Mouse (Mus musculus) inflammation-experienced regulatory T-cells, adult 6 months (primary cell): Measurements from ENCODE around the gene Epb41l4b. TPM values are rescaled to one million over a fixed set of nuclear protein-coding genes. Genes with fewer than 3 reads are reported as not detected.

Experiments
- ATAC-seq: one replicate; pipeline ENCODE4 v1.8.0; 2017
- polyA plus RNA-seq, 3 experiments: library from polyadenylated mRNA; unstranded; fragments of 100-300 nt; shearing (Covaris generic); gene quantifications; one replicate each; pipeline ENCODE4 v1.2.1; 2017

The Epb41l4b gene
- not detected for polyA plus RNA-seq

DNA sequence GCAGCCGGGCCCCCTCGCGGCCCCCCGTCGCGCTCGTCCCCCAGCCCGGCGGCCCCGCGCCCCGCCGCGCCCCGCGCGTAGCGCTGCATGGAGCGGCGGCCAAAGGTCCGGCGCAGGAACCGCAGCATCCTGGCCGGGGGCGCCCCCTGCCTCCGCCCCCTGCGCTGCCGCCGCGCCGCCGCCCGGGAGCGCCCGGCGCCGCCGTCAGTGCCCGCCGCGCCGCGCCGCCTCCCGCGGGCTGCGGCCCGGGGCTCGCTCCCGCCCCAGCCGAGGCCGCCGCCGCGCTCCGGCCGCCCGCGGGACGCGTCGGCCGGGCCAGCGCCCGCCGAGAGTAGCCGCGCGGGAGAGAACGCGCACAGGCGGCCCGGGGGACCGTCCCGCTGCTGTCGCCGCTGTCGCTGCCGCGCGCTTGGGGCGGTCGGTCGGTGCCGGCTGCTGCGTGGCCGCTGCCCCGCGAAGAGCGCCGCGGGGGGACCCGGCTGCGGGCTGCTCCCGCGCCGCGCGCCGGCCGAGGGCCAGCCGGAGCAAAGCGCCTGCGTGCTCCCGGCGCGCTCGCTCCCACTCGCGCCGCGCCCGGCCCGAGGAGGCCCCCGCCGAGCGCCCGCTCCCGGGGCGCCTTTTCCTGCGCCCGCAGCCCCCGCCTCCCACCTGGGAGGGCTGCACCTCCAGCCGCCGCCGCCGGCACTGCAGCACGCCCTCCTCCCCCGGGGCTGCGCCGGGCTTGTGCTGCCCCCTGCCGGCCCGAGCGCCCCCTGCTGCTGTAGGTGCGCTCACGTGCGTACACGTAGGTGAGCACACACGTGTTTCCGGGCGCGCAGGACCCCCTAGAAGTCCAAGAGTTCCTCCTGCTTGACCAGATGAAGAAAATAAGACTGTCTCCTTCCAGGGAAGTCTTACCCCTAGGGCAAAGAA is at the start of gene Epb41l4b:
TSS of gene Epb41l4b (minus strand) at position 412 of the 912 bp plus-strand sequence.
- peak; percentile 75 for ATAC-seq

DNA sequence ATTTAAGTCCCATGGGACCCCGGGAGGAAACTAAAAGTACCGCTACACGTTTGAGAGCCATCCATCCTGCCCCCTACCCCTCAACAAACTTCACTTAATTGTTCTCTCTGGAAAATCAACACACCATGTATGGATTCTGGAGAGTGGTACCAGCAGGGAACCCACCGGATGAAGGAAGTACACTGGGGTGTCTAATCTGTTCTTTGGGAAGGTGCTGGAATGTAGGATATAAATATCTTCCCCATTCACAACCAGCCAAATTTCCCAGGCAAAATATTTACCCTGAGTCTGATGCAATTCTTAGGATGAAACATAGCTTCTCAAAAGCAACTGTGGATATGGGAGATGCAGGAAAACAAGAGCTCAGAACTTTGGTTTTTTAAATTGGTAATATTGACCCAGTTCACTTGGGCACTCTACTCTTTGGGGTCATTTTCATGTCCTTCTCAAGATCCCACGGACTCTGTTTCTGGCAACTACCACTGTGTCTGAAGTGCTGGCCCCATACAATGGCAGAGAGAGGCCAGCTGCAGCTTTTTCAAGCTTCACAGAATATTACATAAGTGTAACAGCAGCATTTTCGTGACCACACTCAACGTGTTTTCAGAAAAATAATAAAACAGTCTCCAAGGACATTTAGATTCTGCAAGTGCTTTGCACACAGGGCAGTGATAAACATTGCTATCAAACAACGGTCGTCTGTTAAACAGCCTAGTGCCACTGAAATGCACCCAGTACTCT is 48.5 kb upstream of the Epb41l4b start:
- no peak for ATAC-seq

DNA sequence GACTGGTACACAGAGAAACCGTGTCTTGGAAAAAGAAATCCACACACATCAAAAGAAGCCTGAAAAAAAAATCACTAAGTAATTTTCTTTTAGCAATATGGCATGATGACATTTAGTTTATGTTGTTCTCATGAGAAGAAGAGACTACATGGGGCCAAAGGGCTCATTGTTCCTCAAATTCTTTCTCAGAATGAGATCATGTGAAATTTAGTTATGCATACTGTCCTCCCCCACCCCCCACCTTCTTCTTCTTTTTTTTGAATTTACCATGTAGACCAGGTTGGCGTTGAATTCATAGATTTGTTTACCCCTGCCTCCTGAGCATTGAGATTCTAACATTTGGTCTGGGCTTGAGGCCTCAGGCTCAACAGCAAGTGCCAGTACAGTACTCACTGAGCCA is 46.6 kb upstream of the Epb41l4b start:
- ATAC-seq = no peak

DNA sequence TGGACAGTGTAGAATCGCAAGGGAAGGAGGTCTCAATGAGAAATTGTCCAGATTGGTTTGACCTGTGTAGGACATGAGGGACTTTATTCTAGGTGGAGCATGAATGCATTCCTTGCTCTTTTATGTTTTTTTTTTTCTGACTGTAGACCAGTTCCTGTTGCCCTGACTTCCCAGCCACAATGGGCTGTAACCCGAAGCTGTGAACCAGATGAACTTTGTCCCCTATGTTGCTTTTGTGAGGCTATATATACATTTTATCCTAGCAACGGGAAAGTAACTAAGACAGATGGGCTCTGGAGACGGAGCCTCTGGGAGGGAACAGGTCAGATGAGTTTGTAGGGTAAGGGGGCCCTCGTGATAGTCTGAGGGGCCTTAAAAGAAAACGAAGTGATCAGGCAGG is 42.8 kb upstream of the Epb41l4b start:
- ATAC-seq = no peak

DNA sequence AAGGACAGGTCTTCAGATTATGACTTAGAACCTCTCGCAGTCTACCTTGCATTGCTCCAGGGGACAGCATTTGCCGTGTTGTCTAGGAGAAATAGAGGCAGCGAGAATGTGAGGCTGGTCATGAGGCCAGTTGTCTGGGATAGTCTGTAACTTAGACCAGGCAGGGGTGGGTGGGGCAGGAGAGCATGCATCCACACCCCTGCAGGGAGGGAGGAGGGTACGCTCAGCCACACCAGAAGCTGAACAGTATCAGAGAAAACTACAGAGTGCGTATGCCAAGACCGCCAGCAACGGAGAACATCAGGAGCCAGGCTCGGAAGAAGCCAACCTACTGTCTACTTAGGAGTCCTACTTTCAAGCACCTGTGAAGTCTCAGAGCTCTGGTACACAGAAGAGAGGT is 42.2 kb upstream of the Epb41l4b start:
- no peak for ATAC-seq

DNA sequence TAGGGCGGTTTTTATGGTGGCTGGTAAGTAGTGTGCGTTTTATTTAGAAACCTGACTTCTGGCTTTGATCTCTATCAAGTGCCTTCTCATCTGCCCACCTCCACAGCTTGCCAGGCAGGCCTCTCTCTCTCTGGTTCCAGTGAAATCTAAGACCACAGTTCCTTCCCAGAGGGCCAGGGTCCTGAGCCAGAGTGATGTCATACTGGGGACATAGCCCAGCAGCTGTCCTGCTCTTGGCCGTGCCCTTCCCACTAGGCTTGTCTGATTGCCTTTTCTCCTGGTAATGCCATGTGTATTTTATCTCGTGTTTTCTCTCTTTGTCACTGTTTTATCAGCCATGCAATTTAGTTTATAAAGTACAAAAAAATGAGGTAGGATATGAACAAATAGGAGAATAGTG is 40.3 kb upstream of the Epb41l4b start:
- no peak for ATAC-seq

DNA sequence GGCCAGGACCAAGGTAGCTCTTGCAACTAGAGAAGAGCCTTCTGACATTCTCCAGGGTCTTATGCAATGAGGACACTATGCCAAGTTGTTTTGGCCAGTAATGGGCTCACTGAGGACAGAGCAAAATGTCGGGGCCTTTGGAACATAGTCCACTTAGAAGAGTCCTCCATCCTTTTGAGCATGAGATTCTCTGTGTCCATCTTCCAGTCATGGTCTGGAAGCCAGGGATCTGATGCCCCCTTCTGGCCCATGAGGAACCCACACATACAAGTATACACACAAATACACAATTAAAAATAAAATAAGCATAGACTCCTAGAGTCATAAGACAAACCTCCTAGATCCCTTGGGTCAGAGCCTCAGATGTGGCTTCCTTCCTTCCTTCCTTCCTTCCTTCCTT is 38.3 kb upstream of the Epb41l4b start:
- ATAC-seq = no peak

DNA sequence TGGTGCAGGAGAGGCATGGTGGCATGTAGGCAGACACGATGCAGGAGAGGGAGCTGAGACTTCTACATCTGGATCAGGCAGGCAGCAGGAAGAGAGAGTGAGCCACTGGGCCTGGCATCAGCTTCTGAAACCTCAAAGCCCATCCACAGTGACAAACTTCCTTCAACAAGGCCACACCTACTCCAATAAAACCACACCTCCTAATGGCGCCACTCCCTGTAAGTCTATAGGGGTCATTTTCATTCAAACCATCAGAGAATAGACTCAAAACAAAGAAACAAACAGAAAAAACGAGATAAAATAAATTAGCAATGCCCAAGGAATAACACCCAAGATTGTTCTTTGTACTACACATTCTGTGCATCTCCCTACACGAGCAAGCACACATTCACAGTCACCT is 35.6 kb upstream of the Epb41l4b start:
- ATAC-seq = no peak

DNA sequence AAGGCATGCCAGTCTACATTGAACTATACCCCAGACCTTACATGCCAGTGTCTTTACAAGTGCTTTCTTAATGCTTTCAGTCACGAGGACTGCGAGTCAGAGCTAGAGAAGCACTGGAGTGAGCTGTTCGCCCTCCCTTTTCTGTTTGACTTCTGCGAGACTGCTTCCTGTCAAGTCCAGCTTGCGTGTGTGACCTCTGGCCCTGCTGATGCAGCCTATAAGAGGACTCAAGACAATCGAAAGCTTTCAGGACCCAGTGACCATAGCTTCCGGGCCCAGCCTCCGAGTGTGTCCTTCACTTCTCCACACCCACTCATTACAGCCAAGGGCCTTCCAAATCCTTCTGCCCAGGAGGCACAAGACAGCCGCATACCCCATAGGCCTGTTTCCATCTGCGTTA is 32.1 kb upstream of the Epb41l4b start:
- no peak for ATAC-seq

DNA sequence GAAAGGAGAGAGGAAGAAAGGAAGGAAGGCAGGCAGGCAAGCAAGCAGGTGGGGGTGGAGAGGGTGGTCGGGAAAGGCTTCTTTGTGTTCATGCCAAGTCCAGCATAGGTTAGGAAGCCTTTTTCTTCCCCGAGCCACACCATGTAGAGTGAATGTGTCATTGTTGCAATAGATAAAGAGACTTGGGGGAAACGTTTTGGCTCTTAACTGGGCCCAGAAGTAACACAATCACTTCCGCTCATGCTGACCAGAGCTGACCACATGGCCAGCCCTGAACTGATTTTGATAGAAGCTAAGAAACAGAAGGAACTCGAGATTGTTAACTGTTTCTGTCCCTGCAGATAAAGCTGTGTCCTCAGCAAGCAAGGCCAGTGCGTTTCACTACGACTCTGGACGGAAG is 29.6 kb upstream of the Epb41l4b start:
- ATAC-seq = no peak

DNA sequence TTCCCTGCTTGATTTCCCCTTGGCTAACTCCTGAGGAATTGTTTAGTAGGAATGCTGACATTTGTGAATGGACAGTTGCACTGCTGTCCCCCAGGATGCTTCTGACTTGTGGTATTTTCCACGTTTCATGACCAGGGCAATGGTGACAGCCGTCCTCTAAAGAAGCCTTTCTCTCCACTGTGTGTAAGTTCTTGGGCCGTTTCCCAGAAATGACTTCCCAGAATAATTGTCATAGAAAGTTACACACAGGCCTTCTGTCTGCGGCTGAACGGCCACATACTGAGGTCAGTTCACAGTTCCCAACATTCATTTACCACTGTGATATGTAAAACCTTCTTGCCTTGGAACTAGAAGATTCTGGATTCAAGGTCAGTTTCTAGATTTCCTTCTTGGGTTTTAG is 28.6 kb upstream of the Epb41l4b start:
- ATAC-seq = no peak

DNA sequence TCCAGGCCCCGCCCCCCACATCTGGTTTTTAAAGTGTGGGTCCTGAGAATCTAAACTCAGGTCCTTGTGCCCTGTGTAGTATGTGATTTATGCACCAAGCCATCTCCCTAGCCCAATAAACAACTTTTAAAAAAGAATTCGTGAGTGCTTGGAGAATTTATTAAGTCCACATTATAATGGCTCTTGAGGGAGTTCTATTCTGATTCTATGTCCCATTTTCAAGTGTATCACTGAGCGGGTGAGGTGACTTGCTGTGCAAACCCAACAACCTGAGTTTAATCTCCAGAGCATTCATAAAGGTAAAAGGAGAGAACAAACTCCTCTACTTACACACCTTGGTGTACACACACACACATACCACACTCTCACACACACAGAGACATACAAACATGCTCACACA is 25.4 kb upstream of the Epb41l4b start:
- no peak for ATAC-seq

DNA sequence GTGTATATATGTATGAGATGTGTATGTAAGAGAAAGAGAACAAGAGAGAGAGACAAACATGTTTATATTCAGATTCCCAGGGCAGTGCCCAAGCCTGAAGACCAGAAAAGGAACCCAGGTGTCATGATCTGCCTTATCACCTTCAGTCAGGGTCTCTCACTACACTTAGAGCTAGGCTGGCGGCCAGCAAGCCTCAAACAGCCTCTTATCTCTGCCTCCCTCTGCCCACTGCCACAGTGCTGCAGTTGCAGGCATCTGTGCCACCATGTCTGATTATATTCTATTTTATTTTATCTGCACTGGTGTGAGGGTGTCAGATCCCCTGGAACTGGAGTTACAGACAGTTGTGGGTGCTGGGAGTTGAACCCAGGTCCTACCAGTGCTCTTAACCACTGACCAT is 25.0 kb upstream of the Epb41l4b start:
- ATAC-seq = no peak

DNA sequence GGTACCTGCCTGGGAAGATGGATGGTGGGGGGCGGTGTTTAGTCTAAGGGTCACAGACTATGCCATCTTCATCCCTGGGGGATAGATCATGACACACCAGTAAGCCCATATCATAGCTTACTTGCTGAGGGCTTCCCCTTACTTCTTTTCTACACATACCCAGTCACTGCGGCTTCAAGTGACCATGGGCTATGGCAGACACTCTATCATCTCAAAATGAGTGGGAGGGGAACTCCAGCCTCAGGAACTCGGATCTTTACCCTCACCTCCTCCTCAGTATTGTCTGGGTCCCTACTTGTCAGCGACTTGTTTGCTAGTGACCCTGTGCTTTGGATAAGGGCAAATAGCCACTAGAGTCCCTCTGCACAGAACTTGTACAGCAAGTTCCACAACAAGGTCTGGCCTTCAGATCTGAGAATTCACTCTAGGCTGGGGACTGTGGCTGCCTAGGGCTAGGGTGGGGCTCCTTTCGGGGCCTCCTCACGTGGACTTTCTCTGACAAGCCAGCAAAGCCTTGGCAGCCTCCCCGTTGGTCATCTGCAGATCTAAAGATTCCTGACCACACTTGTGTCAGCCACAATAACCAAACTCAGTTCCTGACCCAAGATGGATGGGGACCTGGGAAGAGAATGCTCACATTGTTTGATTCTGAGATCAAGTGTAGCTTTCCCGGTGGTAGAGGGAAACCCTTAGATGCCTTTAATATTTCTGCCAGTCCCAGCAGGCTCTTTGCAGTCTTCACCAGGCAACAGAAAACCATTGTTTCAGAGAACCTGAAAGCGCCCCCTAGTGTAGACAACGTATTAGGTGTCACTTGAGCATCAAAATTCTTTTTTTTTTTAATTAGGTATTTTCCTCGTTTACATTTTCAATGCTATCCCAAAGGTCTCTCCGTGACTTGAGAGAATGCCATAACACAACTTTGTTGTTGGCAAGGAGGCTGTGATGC is 24.0 kb upstream of the Epb41l4b start:
- ATAC-seq = no peak

DNA sequence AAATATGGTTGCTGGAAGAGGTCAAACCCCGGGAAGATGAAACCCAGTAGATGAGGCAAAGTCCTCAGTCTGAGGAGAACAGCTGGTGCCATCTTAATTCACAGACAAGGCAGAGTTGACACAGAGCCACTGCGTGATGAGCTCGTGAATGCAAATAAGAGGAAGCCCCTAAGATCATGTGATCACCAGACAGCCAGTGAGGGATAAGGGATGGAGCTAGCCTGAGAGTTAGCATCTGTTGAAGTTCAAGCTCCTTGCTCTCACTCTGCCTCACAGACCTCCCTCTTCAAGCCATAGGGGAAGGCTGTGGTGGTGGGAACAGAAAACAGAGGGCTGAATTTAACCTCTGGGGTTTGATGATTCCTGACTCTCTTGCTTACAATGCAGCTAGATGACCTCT is 22.4 kb upstream of the Epb41l4b start:
- ATAC-seq = no peak

DNA sequence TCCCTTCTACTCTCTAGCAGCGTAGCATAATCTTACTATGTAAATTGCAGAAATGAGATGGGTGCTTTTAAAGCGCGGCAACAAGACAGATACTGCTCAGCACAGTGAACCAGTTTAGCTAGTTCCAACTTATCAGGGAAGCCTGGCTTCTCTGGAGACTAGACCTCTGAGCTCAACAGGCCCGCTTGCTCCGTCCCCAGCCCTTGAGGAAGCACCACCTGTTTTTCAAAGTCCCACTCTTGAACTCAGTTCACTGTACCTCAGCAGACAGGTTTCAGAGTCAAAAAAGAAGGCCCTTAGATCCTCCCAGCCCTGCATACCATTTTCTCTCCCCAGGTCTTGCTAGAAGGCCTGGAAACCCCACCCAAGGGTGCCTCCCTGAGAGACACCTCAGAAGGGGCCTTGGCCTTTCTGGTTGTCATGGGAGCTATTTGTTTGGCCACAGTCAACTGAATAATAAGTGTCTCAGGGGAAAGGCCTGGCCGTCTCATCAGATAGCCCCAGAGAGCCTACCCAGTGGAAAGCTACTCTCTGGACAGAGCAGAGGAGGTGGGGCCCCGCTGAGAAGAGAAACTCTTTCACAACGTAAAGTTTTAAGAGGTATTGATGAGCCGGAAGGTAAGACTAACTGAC is 21.5 kb upstream of the Epb41l4b start:
- no peak for ATAC-seq

DNA sequence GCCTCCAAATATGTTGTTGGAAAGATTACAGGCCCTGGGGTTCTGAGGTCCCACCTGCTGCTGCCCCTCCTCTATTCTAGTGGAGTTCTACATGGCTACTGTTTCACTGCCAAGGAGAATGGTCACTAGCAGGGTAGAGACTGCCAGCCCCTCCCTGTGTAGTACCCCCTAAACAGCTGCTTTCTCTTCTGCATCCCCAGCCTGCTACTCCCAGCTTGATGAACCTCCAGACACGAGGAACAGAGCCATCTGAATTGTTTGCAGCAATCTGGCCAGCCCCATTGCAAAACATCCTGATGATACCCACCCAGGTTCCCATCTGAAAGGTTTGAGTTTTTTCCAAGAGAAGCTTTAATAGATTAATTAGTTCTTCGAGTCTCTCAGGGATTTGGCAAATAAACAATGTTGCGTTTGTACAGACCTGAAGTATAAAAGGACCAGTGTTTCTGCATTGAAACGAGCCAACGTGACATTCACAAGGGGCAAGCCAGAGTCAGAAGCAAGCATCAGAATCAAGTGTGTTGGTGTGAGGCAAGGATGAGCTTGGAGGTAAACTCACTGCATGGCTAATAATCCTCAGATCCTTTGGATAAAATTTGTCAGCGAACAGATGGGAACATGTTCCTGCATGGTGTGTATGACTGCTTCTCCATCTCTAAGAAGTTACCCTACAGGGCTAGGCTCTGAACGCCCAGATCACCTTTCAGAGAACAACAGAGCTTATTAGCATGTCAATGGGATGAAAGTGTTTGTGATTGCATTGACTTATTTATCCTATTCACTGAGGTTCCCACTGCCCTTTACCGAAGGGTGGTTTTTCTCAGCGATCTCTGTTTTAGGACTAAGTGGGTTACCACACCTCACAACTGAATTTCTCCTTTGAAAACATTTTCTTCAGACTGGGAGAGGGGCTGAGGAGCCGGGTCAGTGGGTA is 19.8 kb upstream of the Epb41l4b start:
- no peak for ATAC-seq

DNA sequence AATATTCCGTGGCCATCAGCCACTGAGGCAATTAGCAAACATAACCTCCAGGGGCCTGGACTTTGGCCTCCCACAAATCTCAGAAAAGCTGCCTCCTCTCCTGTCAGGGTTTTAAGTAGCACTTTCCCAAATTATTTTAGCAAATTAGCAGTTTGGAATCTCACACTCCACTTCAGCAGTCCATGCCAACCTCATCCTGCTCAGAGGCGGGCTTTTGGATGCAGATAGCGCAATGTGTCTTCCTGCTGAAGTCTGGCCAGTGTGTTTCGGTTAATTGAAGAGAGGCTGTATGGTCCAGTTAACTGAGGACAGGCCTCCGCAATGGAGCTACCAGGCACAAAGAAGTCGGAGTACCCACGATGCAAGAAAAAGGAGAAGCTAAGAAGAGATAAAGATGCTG is 17.3 kb upstream of the Epb41l4b start:
- no peak for ATAC-seq

DNA sequence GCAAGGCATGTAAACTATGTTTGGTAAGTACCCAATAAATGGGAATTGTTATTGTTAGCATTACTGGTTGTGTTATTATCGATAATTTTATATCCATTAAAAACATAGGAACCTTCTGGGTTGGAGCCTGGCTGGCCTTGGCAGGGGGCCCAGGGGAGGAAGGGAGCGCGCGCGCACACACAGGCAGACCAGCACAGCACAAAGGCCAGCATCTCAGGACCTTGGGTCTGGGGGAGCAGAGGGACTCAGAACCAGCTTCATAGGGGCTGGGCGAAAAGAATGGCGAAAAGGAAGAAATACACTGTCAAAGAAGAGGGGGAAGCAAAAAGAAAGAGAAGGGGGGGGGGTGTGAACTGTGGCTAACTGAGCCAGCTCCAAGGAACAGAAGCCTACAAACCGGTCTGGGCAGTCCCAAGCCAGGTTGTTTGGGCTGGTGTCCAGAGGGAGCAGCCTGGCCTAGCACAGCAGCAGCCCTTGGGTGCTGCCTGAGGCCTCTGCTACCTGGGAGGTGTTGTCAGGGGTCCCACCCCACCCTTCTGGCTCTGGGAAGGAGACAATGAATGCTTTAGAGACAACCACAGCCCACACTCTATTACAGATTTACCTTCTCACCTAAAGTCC is 13.4 kb upstream of the Epb41l4b start:
- ATAC-seq = no peak

DNA sequence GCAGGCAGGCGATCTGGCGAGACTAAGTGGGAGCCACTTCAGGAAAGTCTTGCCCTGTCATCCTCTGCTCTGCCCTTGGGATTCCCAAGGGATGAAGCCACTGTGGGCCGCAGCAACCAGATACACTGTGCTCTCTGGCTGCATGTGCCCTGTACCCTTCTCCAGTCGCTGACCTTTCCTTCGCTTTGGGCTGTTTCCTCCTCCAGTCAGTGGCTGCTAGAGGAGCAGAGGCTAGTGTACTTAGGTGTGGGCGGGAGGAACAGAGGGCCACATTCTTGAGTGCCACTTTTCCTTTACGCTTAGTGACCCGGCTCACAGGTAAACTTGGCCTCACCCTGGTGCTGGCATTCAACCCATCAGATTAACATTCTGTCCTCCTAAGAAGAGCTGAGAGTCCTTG is 10.6 kb upstream of the Epb41l4b start:
- ATAC-seq = no peak
